Mouse (Mus musculus): ENCODE measurements around the gene Dpyd. TPM values are rescaled to one million over a fixed set of nuclear protein-coding genes. Genes with fewer than 3 reads are reported as not detected.

The Dpyd gene
- total and polyA plus RNA-seq, 2 experiments from 2014 or later, result 3.5 to 5.9 TPM

GRCm38 (mm10) chr3:119086618-119087017 is 524.7 kb downstream of the Dpyd start:
- no peak for ATAC-seq (ENCODE audit: low FRiP score)
- Histone ChIP-seq H3K36me3 (ENCODE audit: insufficient read depth, low read length) (no peaks in the 10 kb centered on the region), H3K27me3 (ENCODE audit: insufficient read depth, low read length) (no peaks in the 10 kb centered on the region), H3K9me3 (ENCODE audit: low read length) (no peaks in the 10 kb centered on the region), H3K4me1 (ENCODE audit: insufficient read depth, low read length) (no peaks in the 10 kb centered on the region), H3K9ac (replicated peaks; ENCODE audit: low read length, poor library complexity, severe bottlenecking) (no peak overlapping the region), H3K4me2 (ENCODE audit: low read depth, low read length, poor library complexity, severe bottlenecking) (no peak overlapping the region), H3K27ac (ENCODE audit: low read depth, low read length) (no peak overlapping the region), H3K4me3 (ENCODE audit: low read depth, low read length) (no peak overlapping the region)
- no peak for TF ChIP-seq CTCF (IDR thresholded peaks at IDR 0.05)
- no peak for DNase-seq (ENCODE audit: low spot score)
- 66% methylated on average over 1 of the region's 1 CpGs for WGBS

- no peak overlapping the region for H3K9ac ChIP-seq (replicated peaks; ENCODE audit: low read length, poor library complexity, severe bottlenecking)
- H3K27me3 ChIP-seq (ENCODE audit: insufficient read depth, low read length), result no peaks in the 10 kb centered on the region
- H3K4me1 ChIP-seq (ENCODE audit: insufficient read depth, low read length), result no peaks in the 10 kb centered on the region
- no peaks in the 10 kb centered on the region for H3K9me3 ChIP-seq (ENCODE audit: low read length)
- no peak overlapping the region for H3K4me3 ChIP-seq (ENCODE audit: low read depth, low read length)
- no peak overlapping the region for H3K4me2 ChIP-seq (ENCODE audit: low read depth, low read length, poor library complexity, severe bottlenecking)
- peak; percentile 19 for DNase-seq (ENCODE audit: low spot score)
- 31% methylated on average over 5 of the region's 5 CpGs for WGBS
- no peak for ATAC-seq (ENCODE audit: low FRiP score)
- no peaks in the 10 kb centered on the region for H3K36me3 ChIP-seq (ENCODE audit: insufficient read depth, low read length)
- no peak overlapping the region for H3K27ac ChIP-seq (ENCODE audit: low read depth, low read length)
- TF ChIP-seq CTCF (IDR thresholded peaks at IDR 0.05), result peak; percentile 28; the same call in 1 of the 2 replicates
These were observed 533.4 kb downstream of the Dpyd start for GRCm38 (mm10) chr3:119095223-119095886.

DNA sequence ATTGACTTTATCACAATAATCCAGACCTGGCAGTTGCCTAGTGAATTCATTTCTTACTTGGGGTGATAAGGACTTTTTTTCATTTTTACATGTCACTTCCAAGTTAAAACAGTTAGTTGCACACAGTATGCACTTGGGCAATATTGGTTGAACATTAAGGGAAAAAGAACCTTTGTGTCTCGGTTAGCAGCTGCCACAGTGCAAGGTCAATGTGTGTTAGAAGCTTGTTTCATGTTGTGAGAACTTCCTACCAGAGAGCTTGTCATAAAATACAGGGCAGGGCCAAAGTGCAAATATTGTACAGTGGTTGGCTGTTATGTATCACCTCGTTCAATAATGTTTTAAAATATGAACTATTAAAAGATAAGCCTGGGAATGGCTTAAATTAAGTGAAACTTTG is 564.1 kb downstream of the Dpyd start:
- H3K4me2 ChIP-seq (ENCODE audit: low read depth, low read length, poor library complexity, severe bottlenecking), result no peak overlapping the region
- ATAC-seq (ENCODE audit: low FRiP score), result no peak

GRCm38 (mm10) chr3:119128076-119128475 is 566.1 kb downstream of the Dpyd start:
- H3K27ac ChIP-seq (ENCODE audit: low read depth, low read length), result no peak overlapping the region
- no peaks in the 10 kb centered on the region for H3K4me1 ChIP-seq (ENCODE audit: insufficient read depth, low read length)
- 79% methylated on average over 1 of the region's 1 CpGs for WGBS
- no peak overlapping the region for H3K4me2 ChIP-seq (ENCODE audit: low read depth, low read length, poor library complexity, severe bottlenecking)
- H3K9me3 ChIP-seq (ENCODE audit: low read length), result no peaks in the 10 kb centered on the region
- no peak for ATAC-seq (ENCODE audit: low FRiP score)
- TF ChIP-seq CTCF (IDR thresholded peaks at IDR 0.05), result no peak
- DNase-seq (ENCODE audit: low spot score), result no peak
- no peaks in the 10 kb centered on the region for H3K36me3 ChIP-seq (ENCODE audit: insufficient read depth, low read length)
- no peaks in the 10 kb centered on the region for H3K27me3 ChIP-seq (ENCODE audit: insufficient read depth, low read length)
- H3K4me3 ChIP-seq (ENCODE audit: low read depth, low read length), result no peak overlapping the region
- H3K9ac ChIP-seq (replicated peaks; ENCODE audit: low read length, poor library complexity, severe bottlenecking), result no peak overlapping the region

More for the DNA sequence above, 564.1 kb downstream of the Dpyd start:
- H3K4me3 ChIP-seq (ENCODE audit: low read depth, low read length), result no peak overlapping the region
- WGBS, result 70% methylated on average over 2 of the region's 2 CpGs
- DNase-seq (ENCODE audit: low spot score), result no peak
- no peaks in the 10 kb centered on the region for H3K9me3 ChIP-seq (ENCODE audit: low read length)
- no peak overlapping the region for H3K27ac ChIP-seq (ENCODE audit: low read depth, low read length)
- H3K9ac ChIP-seq (replicated peaks; ENCODE audit: low read length, poor library complexity, severe bottlenecking), result no peak overlapping the region
- no peaks in the 10 kb centered on the region for H3K27me3 ChIP-seq (ENCODE audit: insufficient read depth, low read length)
- no peak for TF ChIP-seq CTCF (IDR thresholded peaks at IDR 0.05)
- H3K4me1 ChIP-seq (ENCODE audit: insufficient read depth, low read length), result no peaks in the 10 kb centered on the region
- no peaks in the 10 kb centered on the region for H3K36me3 ChIP-seq (ENCODE audit: insufficient read depth, low read length)

DNA sequence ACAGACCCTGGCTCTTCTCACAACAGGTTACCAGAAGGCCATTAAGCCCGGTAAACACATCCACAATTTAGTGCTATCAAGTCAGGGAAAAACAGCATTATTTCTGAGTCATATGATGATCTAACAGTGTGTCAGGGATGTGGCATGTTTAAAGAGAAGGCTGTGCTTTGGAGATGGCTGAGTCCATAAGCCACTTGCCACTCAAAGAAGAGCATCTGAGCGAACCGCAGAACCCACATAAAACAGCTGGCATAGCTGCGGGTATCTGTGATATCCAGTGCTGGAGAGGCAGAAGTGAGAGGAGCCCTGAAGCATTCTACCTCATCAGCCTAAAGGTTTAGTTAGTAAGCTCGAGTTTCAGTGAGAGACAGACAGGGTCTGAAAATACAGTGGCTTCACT is 581.1 kb downstream of the Dpyd start:
- no peak for DNase-seq (ENCODE audit: low spot score)
- Histone ChIP-seq H3K4me1 (ENCODE audit: insufficient read depth, low read length) (no peaks in the 10 kb centered on the region), H3K36me3 (ENCODE audit: insufficient read depth, low read length) (no peaks in the 10 kb centered on the region), H3K4me3 (ENCODE audit: low read depth, low read length) (no peak overlapping the region), H3K27me3 (ENCODE audit: insufficient read depth, low read length) (no peaks in the 10 kb centered on the region), H3K9ac (replicated peaks; ENCODE audit: low read length, poor library complexity, severe bottlenecking) (no peak overlapping the region), H3K9me3 (ENCODE audit: low read length) (no peaks in the 10 kb centered on the region), H3K27ac (ENCODE audit: low read depth, low read length) (no peak overlapping the region), H3K4me2 (ENCODE audit: low read depth, low read length, poor library complexity, severe bottlenecking) (no peak overlapping the region)
- 55% methylated on average over 5 of the region's 5 CpGs for WGBS
- ATAC-seq (ENCODE audit: low FRiP score), result no peak
- TF ChIP-seq CTCF (IDR thresholded peaks at IDR 0.05), result no peak

DNA sequence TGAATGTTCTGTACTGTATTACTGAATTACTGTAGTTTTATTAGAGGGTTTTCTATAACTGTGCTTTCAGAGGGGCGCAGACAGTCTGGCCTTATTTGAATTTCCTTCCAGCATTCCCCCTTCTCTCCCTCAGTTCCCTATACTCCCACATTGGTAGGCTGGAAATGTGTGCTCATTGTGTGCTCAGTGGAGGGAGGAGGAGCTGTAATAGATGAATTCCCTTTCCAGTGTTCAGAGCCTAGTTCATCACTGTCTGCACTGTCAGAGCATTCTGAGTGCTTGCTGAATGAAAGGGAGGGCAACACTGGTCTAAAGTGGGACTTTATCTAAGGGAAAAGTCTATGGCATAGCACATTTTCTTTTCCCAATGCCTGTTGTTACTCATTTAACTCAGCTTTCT is 582.9 kb downstream of the Dpyd start:
- no peaks in the 10 kb centered on the region for H3K4me1 ChIP-seq (ENCODE audit: insufficient read depth, low read length)
- no peak overlapping the region for H3K27ac ChIP-seq (ENCODE audit: low read depth, low read length)
- TF ChIP-seq CTCF (IDR thresholded peaks at IDR 0.05), result no peak
- DNase-seq (ENCODE audit: low spot score), result no peak
- no peak overlapping the region for H3K4me2 ChIP-seq (ENCODE audit: low read depth, low read length, poor library complexity, severe bottlenecking)
- no peak overlapping the region for H3K4me3 ChIP-seq (ENCODE audit: low read depth, low read length)
- WGBS, result 96% methylated on average over 1 of the region's 1 CpGs
- no peaks in the 10 kb centered on the region for H3K27me3 ChIP-seq (ENCODE audit: insufficient read depth, low read length)
- H3K9ac ChIP-seq (replicated peaks; ENCODE audit: low read length, poor library complexity, severe bottlenecking), result no peak overlapping the region
- no peak for ATAC-seq (ENCODE audit: low FRiP score)
- no peaks in the 10 kb centered on the region for H3K36me3 ChIP-seq (ENCODE audit: insufficient read depth, low read length)
- no peaks in the 10 kb centered on the region for H3K9me3 ChIP-seq (ENCODE audit: low read length)

Data from midbrain, postnatal 0 days (tissue).